Mouse (Mus musculus) heart, embryonic 13.5 days (tissue): ENCODE data around the gene Lck. TPM values are rescaled to one million over a fixed set of nuclear protein-coding genes. Genes with fewer than 3 reads are reported as not detected.
A peak's percentile ranks its signal among the peaks of the same experiment; 100 is the strongest.

Source experiments
- ATAC-seq: fragments of 200-750 bp; cut with Nextera tagmentation; 2 replicates; pipeline ENCODE4 v1.8.0; 2017; ENCODE audit warnings: moderate TSS enrichment; ENCODE audit not compliant: insufficient number of reproducible peaks, low FRiP score, low TSS enrichment; ENCODE audit errors: extremely low read depth
- H3K27ac ChIP-seq: fragments of 300-500 bp; sonication (generic); replicated peaks from 2 replicates; pipeline ENCODE4 v1.5.1; 2015; ENCODE audit warnings: moderate library complexity, mild to moderate bottlenecking, inconsistent platforms
- H3K27me3 ChIP-seq: fragments of 300-500 bp; sonication (generic); replicated peaks from 2 replicates; pipeline ENCODE4 v1.6.1; 2015; ENCODE audit warnings: mild to moderate bottlenecking, inconsistent platforms
- H3K36me3 ChIP-seq: fragments of 300-500 bp; sonication (generic); 2 replicates; pipeline ENCODE4 v1.6.1; 2015; ENCODE audit warnings: mild to moderate bottlenecking, inconsistent platforms
- H3K4me1 ChIP-seq: fragments of 300-500 bp; sonication (generic); 2 replicates; pipeline ENCODE4 v1.6.1; 2015; ENCODE audit warnings: inconsistent platforms
- H3K4me2 ChIP-seq: fragments of 300-500 bp; sonication (generic); 2 replicates; pipeline ENCODE4 v1.6.1; 2015; ENCODE audit warnings: inconsistent platforms, mild to moderate bottlenecking, moderate library complexity
- H3K4me3 ChIP-seq: fragments of 300-500 bp; sonication (generic); 2 replicates; pipeline ENCODE4 v1.5.1; 2015; ENCODE audit warnings: moderate library complexity, mild to moderate bottlenecking, inconsistent platforms
- H3K9ac ChIP-seq: fragments of 300-500 bp; sonication (generic); 2 replicates; pipeline ENCODE4 v1.6.1; 2015; ENCODE audit warnings: inconsistent platforms, mild to moderate bottlenecking, moderate library complexity
- H3K9me3 ChIP-seq: fragments of 300-500 bp; sonication (generic); 2 replicates; pipeline ENCODE4 v1.6.1; 2016; ENCODE audit warnings: inconsistent platforms
- WGBS: fragments of 180-500 bp; shearing (Covaris S2); methylation state at CpG from one replicate; pipeline ENCODE4 v1.1.7; 2015; ENCODE audit warnings: mixed read lengths; 5-methylcytosine and 5-hydroxymethylcytosine counted together
- microRNA-seq: library from miRNA; unstranded; fragments of <30 nt; microRNA quantifications from one replicate; pipeline ENCODE4, GENCODE M21; 2016
- polyA plus RNA-seq: library from polyadenylated mRNA; unstranded; fragments of >200 nt; fragmentation: Nextera tagmentation; extraction: Ambion mirVana; gene quantifications from 2 replicates; pipeline ENCODE4 v1.2.1, GENCODE M21; 2015

Gene Lck
- polyA plus RNA-seq, 1 experiment from 2014 or later = 7.0 TPM

- H3K4me1 ChIP-seq = peaks cover 53% of the 10 kb centered on the region
- no peak for ATAC-seq
Observed at GRCm38 (mm10) chr4:129502327-129502888, 71.0 kb downstream of the Lck start.

GRCm38 (mm10) chr4:129500607-129501566 lies 72.6 kb downstream of the Lck start:
- 2% methylated on average over 47 of the region's 49 CpGs for WGBS
- Histone ChIP-seq H3K9me3 (no peaks in the 10 kb centered on the region), H3K4me3 (peak overlapping the region; percentile 66), H3K9ac (peak overlapping the region; percentile 90), H3K27me3 (no peaks in the 10 kb centered on the region), H3K4me2 (peak overlapping the region; percentile 81), H3K36me3 (no peaks in the 10 kb centered on the region), H3K4me1 (peaks cover 67% of the 10 kb centered on the region), H3K27ac (peak overlapping the region; percentile 96)
- ATAC-seq = peak; percentile 81

More at GRCm38 (mm10) chr4:129502327-129502888, 71.0 kb downstream of the Lck start:
- peak overlapping the region; percentile 53 for H3K27ac ChIP-seq
- WGBS = 44% methylated on average over 9 of the region's 9 CpGs
- H3K4me3 ChIP-seq = no peak overlapping the region
- H3K36me3 ChIP-seq = no peaks in the 10 kb centered on the region
- peak overlapping the region; percentile 25 for H3K9ac ChIP-seq
- no peak overlapping the region for H3K4me2 ChIP-seq
- H3K27me3 ChIP-seq = no peaks in the 10 kb centered on the region
- H3K9me3 ChIP-seq = no peaks in the 10 kb centered on the region

DNA sequence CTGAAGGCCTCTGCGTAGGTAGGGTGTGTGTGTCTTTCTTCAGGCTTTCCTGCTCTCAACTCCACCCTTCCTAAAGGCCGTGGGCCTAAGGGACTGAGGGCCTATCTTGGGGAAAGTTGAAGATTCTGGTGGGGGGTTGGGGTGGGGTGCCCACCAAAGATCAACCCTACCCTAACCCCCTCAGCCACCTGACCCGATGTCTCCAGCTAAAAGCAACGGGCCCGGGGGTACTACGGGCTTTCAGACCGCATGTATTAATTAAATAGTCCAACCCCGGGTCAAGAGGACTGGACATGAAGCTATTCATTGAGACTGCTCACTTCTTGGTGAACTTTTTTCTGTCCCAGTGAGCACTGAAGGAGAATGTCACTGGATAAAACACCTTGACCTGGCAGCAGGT lies 73.4 kb downstream of the Lck start:
- peak overlapping the region; percentile 90 for H3K9ac ChIP-seq
- no peaks in the 10 kb centered on the region for H3K9me3 ChIP-seq
- ATAC-seq = no peak
- no peaks in the 10 kb centered on the region for H3K36me3 ChIP-seq
- WGBS = 78% methylated on average over 8 of the region's 8 CpGs
- peak overlapping the region; percentile 66 for H3K4me3 ChIP-seq
- H3K27ac ChIP-seq = peak overlapping the region; percentile 96
- peak overlapping the region; percentile 81 for H3K4me2 ChIP-seq
- H3K27me3 ChIP-seq = no peaks in the 10 kb centered on the region
- H3K4me1 ChIP-seq = peaks cover 74% of the 10 kb centered on the region

DNA sequence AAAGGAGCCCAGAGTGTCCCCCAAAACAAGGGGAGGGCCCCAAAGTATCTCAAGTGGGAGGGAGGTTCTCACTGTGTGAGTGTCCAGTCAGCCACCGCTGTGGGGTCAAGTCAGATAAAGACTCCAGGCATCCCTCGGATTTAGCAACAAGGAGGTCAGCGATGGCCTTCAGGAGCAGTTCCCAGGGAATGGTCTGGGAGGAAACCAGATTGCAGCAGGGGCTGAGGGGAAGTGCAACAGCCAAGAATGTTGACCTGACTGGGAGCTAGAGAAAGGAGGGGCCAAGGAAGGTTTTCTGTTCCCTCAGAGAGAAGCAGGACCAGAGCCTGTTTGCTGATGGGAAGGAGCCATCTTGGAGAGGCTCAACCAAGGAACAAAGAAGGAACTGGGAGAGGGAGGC lies 74.5 kb downstream of the Lck start:
- H3K4me1 ChIP-seq = peaks cover 69% of the 10 kb centered on the region
- WGBS = 13% methylated on average over 3 of the region's 3 CpGs
- H3K4me2 ChIP-seq = no peak overlapping the region
- H3K9ac ChIP-seq = no peak overlapping the region
- H3K27me3 ChIP-seq = no peaks in the 10 kb centered on the region
- peak overlapping the region; percentile 96 for H3K27ac ChIP-seq
- H3K36me3 ChIP-seq = no peaks in the 10 kb centered on the region
- ATAC-seq = no peak
- no peaks in the 10 kb centered on the region for H3K9me3 ChIP-seq
- no peak overlapping the region for H3K4me3 ChIP-seq

Small RNAs within 50 kb of the gene (microRNA-seq; reads per million reads assigned to microRNA genes)
- gene Mir8119 = not detected

Other genes starting within 250 kb of the Lck start
- 279 and 297 TPM in 2 replicates for gene Rbbp4, start 238.3 kb downstream of the Lck start, polyA plus RNA-seq
- 36.6 and 45.0 TPM in 2 replicates for gene Zbtb8os, start 237.9 kb downstream of the Lck start, polyA plus RNA-seq
- 9.9 and 11.0 TPM in 2 replicates for gene Zbtb8a, start 195.5 kb downstream of the Lck start, polyA plus RNA-seq
- 3.9 and 4.7 TPM in 2 replicates for gene Zbtb8b, start 132.8 kb downstream of the Lck start, polyA plus RNA-seq
- 25.4 and 26.9 TPM in 2 replicates for gene Bsdc1, start 112.1 kb downstream of the Lck start, polyA plus RNA-seq
- gene Tssk3, start 82.6 kb downstream of the Lck start, polyA plus RNA-seq = not detected in 2 replicates
- gene Fam229a, start 82.5 kb downstream of the Lck start, polyA plus RNA-seq = not detected in 2 replicates
- gene Marcksl1, start 60.1 kb downstream of the Lck start, polyA plus RNA-seq = 383 and 399 TPM in 2 replicates
- gene Hdac1, start 30.9 kb downstream of the Lck start, polyA plus RNA-seq = 127 and 141 TPM in 2 replicates
- gene Fam167b, start 4.9 kb upstream of the Lck start, polyA plus RNA-seq = 4.7 and 7.3 TPM in 2 replicates
- 169 and 189 TPM in 2 replicates for gene Eif3i, start 27.0 kb upstream of the Lck start, polyA plus RNA-seq
- gene Tmem234, start 27.0 kb upstream of the Lck start, polyA plus RNA-seq = 160 and 179 TPM in 2 replicates
- gene Dcdc2b, start 40.6 kb upstream of the Lck start, polyA plus RNA-seq = 1.3 and 1.6 TPM in 2 replicates
- gene Iqcc, start 45.5 kb upstream of the Lck start, polyA plus RNA-seq = 20.4 and 23.6 TPM in 2 replicates
- 41.1 and 46.1 TPM in 2 replicates for gene Ccdc28b, start 50.3 kb upstream of the Lck start, polyA plus RNA-seq
- 47.5 and 49.4 TPM in 2 replicates for gene Txlna, start 67.4 kb upstream of the Lck start, polyA plus RNA-seq
- gene Kpna6, start 99.1 kb upstream of the Lck start, polyA plus RNA-seq = 13.3 TPM in 2 replicates
- gene Tmem39b, start 123.2 kb upstream of the Lck start, polyA plus RNA-seq = 6.7 and 6.9 TPM in 2 replicates
- 75.6 and 77.5 TPM in 2 replicates for gene Khdrbs1, start 168.7 kb upstream of the Lck start, polyA plus RNA-seq
- 326 and 374 TPM in 2 replicates for gene Ptp4a2, start 237.6 kb upstream of the Lck start, polyA plus RNA-seq